Mouse (Mus musculus) midbrain, embryonic 15.5 days (tissue): Measurements from ENCODE around the gene Vps33a. TPM values are rescaled to one million over a fixed set of nuclear protein-coding genes. Genes with fewer than 3 reads are reported as not detected.
"Not testable (repeated sequence)": the region's sequence is repeated elsewhere in the genome, so short reads cannot be mapped to it uniquely, and the experiment has no call there.

Source experiments
- ATAC-seq: fragments of 200-750 bp; cut with Nextera tagmentation; replicated peaks from 2 replicates; pipeline ENCODE4 v1.8.0; 2017; ENCODE audit warnings: moderate TSS enrichment
- H3K27ac ChIP-seq: fragments of 300-500 bp; sonication (generic); 2 replicates; pipeline ENCODE4 v1.5.1; 2015; ENCODE audit warnings: mild to moderate bottlenecking, inconsistent platforms
- H3K27me3 ChIP-seq: fragments of 300-500 bp; sonication (generic); replicated peaks from 2 replicates; pipeline ENCODE4 v1.6.1; 2015; ENCODE audit warnings: inconsistent platforms
- H3K36me3 ChIP-seq: fragments of 300-500 bp; sonication (generic); replicated peaks from 2 replicates; pipeline ENCODE4 v1.6.1; 2015; ENCODE audit warnings: inconsistent platforms
- H3K4me1 ChIP-seq: fragments of 300-500 bp; sonication (generic); 2 replicates; pipeline ENCODE4 v1.6.1; 2015; ENCODE audit warnings: inconsistent platforms
- H3K4me2 ChIP-seq: fragments of 300-500 bp; sonication (generic); 2 replicates; pipeline ENCODE4 v1.6.1; 2015; ENCODE audit warnings: inconsistent platforms, mild to moderate bottlenecking, moderate library complexity
- H3K4me3 ChIP-seq: fragments of 300-500 bp; sonication (generic); 2 replicates; pipeline ENCODE4 v1.5.1; 2015; ENCODE audit warnings: mild to moderate bottlenecking, inconsistent platforms
- H3K9ac ChIP-seq: fragments of 300-500 bp; sonication (generic); 2 replicates; pipeline ENCODE4 v1.6.1; 2015; ENCODE audit warnings: mild to moderate bottlenecking, inconsistent platforms
- H3K9me3 ChIP-seq: fragments of 300-500 bp; sonication (generic); 2 replicates; pipeline ENCODE4 v1.6.1; 2016; ENCODE audit warnings: inconsistent platforms
- WGBS: fragments of 180-500 bp; shearing (Covaris S2); methylation state at CpG from one replicate; pipeline ENCODE4 v1.1.7; 2015; ENCODE audit warnings: mixed read lengths; 5-methylcytosine and 5-hydroxymethylcytosine counted together
- polyA plus RNA-seq: library from polyadenylated mRNA; unstranded; fragments of >200 nt; fragmentation: Nextera tagmentation; extraction: Ambion mirVana; gene quantifications from 2 replicates; pipeline ENCODE4 v1.2.1, GENCODE M21; 2015

Gene Vps33a
- polyA plus RNA-seq, 1 experiment from 2014 or later = 46.4 TPM

GRCm38 (mm10) chr5:123522166-123522565, 50.7 kb downstream of the Vps33a start:
- Histone ChIP-seq H3K4me1 (peaks cover 23% of the 10 kb centered on the region), H3K4me2 (no peak overlapping the region), H3K27ac (no peak overlapping the region), H3K36me3 (peaks cover 5% of the 10 kb centered on the region; the same call in 1 of the 2 replicates), H3K27me3 (no peaks in the 10 kb centered on the region), H3K4me3 (no peak overlapping the region), H3K9ac (no peak overlapping the region), H3K9me3 (no peaks in the 10 kb centered on the region)
- ATAC-seq = no peak
- 97% methylated on average over 1 of the region's 1 CpGs for WGBS

- 82% methylated on average over 1 of the region's 1 CpGs for WGBS
- no peak overlapping the region for H3K4me2 ChIP-seq
- no peak overlapping the region for H3K9ac ChIP-seq
- no peaks in the 10 kb centered on the region for H3K9me3 ChIP-seq
- ATAC-seq = no peak
- H3K4me3 ChIP-seq = no peak overlapping the region
- no peaks in the 10 kb centered on the region for H3K27me3 ChIP-seq
- H3K4me1 ChIP-seq = peaks cover 23% of the 10 kb centered on the region
- peaks cover 7% of the 10 kb centered on the region; the same call in 1 of the 2 replicates for H3K36me3 ChIP-seq
- H3K27ac ChIP-seq = no peak overlapping the region
These were observed 51.2 kb downstream of the Vps33a start for GRCm38 (mm10) chr5:123521621-123522020.

GRCm38 (mm10) chr5:123520666-123521065, 52.2 kb downstream of the Vps33a start:
- Histone ChIP-seq H3K36me3 (peaks cover 14% of the 10 kb centered on the region), H3K4me3 (no peak overlapping the region), H3K9me3 (no peaks in the 10 kb centered on the region), H3K4me1 (peaks cover 23% of the 10 kb centered on the region), H3K27me3 (no peaks in the 10 kb centered on the region), H3K9ac (no peak overlapping the region), H3K27ac (no peak overlapping the region), H3K4me2 (no peak overlapping the region)
- no peak for ATAC-seq
- WGBS = 89% methylated on average over 9 of the region's 9 CpGs

- Histone ChIP-seq H3K9ac (no peak overlapping the region), H3K27ac (no peak overlapping the region), H3K4me2 (no peak overlapping the region), H3K4me1 (no peaks in the 10 kb centered on the region), H3K9me3 (no peaks in the 10 kb centered on the region), H3K4me3 (no peak overlapping the region), H3K27me3 (no peaks in the 10 kb centered on the region), H3K36me3 (peaks cover 31% of the 10 kb centered on the region)
- 96% methylated on average over 5 of the region's 5 CpGs for WGBS
- no peak for ATAC-seq
These were observed 58.0 kb downstream of the Vps33a start for GRCm38 (mm10) chr5:123514871-123515270.

- Histone ChIP-seq H3K9me3 (no peaks in the 10 kb centered on the region), H3K9ac (no peak overlapping the region), H3K27ac (no peak overlapping the region), H3K4me3 (no peak overlapping the region), H3K36me3 (peaks cover 25% of the 10 kb centered on the region), H3K27me3 (peaks cover 5% of the 10 kb centered on the region; the same call in 1 of the 2 replicates), H3K4me2 (no peak overlapping the region), H3K4me1 (peaks cover 14% of the 10 kb centered on the region)
- WGBS = 83% methylated on average over 3 of the region's 3 CpGs
- ATAC-seq = no peak
These were observed 60.7 kb downstream of the Vps33a start for GRCm38 (mm10) chr5:123512102-123512501.

GRCm38 (mm10) chr5:123511426-123511825, 61.4 kb downstream of the Vps33a start:
- peaks cover 23% of the 10 kb centered on the region for H3K36me3 ChIP-seq
- WGBS = 72% methylated on average over 3 of the region's 3 CpGs

GRCm38 (mm10) chr5:123510160-123510559, 62.7 kb downstream of the Vps33a start, which contains the start of gene B3gnt4:
B3gnt4 (plus strand) TSS chr5:123510460.
- Histone ChIP-seq H3K9me3 (no peaks in the 10 kb centered on the region), H3K4me3 (no peak within 1 kb of the TSS), H3K9ac (no peak within 1 kb of the TSS), H3K4me2 (peak within 1 kb of the TSS; percentile 66), H3K27ac (no peak within 1 kb of the TSS), H3K27me3 (peaks cover 7% of the 10 kb centered on the region; the same call in 1 of the 2 replicates), H3K36me3 (peaks cover 13% of the 10 kb centered on the region; the same call in 1 of the 2 replicates), H3K4me1 (peaks cover 14% of the 10 kb centered on the region)
- 87% methylated on average over 5 of the region's 5 CpGs for WGBS
- no peak for ATAC-seq

More at GRCm38 (mm10) chr5:123511426-123511825, 61.4 kb downstream of the Vps33a start:
- H3K27me3 ChIP-seq, H3K27ac ChIP-seq, H3K4me2 ChIP-seq, H3K9me3 ChIP-seq, H3K4me3 ChIP-seq, H3K9ac ChIP-seq, ATAC-seq: not testable (repeated sequence)
- peaks cover 14% of the 10 kb centered on the region for H3K4me1 ChIP-seq

GRCm38 (mm10) chr5:123508921-123509320, 63.9 kb downstream of the Vps33a start:
- H3K27ac ChIP-seq = no peak overlapping the region
- H3K4me2 ChIP-seq = peak overlapping the region; percentile 66
- H3K9me3 ChIP-seq = no peaks in the 10 kb centered on the region
- peaks cover 14% of the 10 kb centered on the region for H3K4me1 ChIP-seq
- 7% methylated on average over 12 of the region's 12 CpGs for WGBS
- no peak; the same call in 1 of the 2 replicates for ATAC-seq
- H3K27me3 ChIP-seq = peaks cover 7% of the 10 kb centered on the region; the same call in 1 of the 2 replicates
- H3K4me3 ChIP-seq = peak overlapping the region; percentile 68
- peak overlapping the region; percentile 56 for H3K9ac ChIP-seq
- H3K36me3 ChIP-seq = 0 out of 2 replicates have a peak, but pooled peaks cover 11% of the 10 kb centered on the region

GRCm38 (mm10) chr5:123507936-123508723, 64.7 kb downstream of the Vps33a start:
- H3K27me3 ChIP-seq = peaks cover 7% of the 10 kb centered on the region; the same call in 1 of the 2 replicates
- no peaks in the 10 kb centered on the region for H3K9me3 ChIP-seq
- ATAC-seq = peak; percentile 93
- H3K4me1 ChIP-seq = peaks cover 14% of the 10 kb centered on the region
- WGBS = 1% methylated on average over 59 of the region's 59 CpGs
- no peak overlapping the region for H3K27ac ChIP-seq
- peak overlapping the region; percentile 68 for H3K4me3 ChIP-seq
- H3K9ac ChIP-seq = peak overlapping the region; percentile 56
- H3K36me3 ChIP-seq = 0 out of 2 replicates have a peak, but pooled peaks cover 6% of the 10 kb centered on the region
- H3K4me2 ChIP-seq = peak overlapping the region; percentile 66

GRCm38 (mm10) chr5:123501973-123502372, 70.9 kb downstream of the Vps33a start:
- Histone ChIP-seq H3K4me1 (peaks cover 8% of the 10 kb centered on the region; the same call in 1 of the 2 replicates), H3K4me2 (no peak overlapping the region), H3K36me3 (no peaks in the 10 kb centered on the region), H3K9ac (no peak overlapping the region), H3K9me3 (no peaks in the 10 kb centered on the region), H3K4me3 (no peak overlapping the region), H3K27me3 (peaks cover 3% of the 10 kb centered on the region; the same call in 1 of the 2 replicates), H3K27ac (no peak overlapping the region)
- ATAC-seq = no peak
- 85% methylated on average over 4 of the region's 4 CpGs for WGBS

GRCm38 (mm10) chr5:123499717-123500116, 73.1 kb downstream of the Vps33a start:
- no peak overlapping the region for H3K4me3 ChIP-seq
- no peaks in the 10 kb centered on the region for H3K36me3 ChIP-seq
- H3K4me2 ChIP-seq = no peak overlapping the region
- ATAC-seq = no peak
- H3K27me3 ChIP-seq = peaks cover 2% of the 10 kb centered on the region; the same call in 1 of the 2 replicates
- peaks cover 8% of the 10 kb centered on the region; the same call in 1 of the 2 replicates for H3K4me1 ChIP-seq
- H3K9ac ChIP-seq = no peak overlapping the region
- no peaks in the 10 kb centered on the region for H3K9me3 ChIP-seq
- WGBS = 53% methylated on average over 4 of the region's 4 CpGs
- H3K27ac ChIP-seq = no peak overlapping the region

GRCm38 (mm10) chr5:123489935-123490334, 82.9 kb downstream of the Vps33a start:
- ATAC-seq = no peak
- Histone ChIP-seq H3K36me3 (no peaks in the 10 kb centered on the region), H3K27ac (no peak overlapping the region), H3K9me3 (no peaks in the 10 kb centered on the region), H3K4me1 (peaks cover 5% of the 10 kb centered on the region; the same call in 1 of the 2 replicates), H3K9ac (no peak overlapping the region), H3K4me3 (no peak overlapping the region), H3K27me3 (no peaks in the 10 kb centered on the region), H3K4me2 (no peak overlapping the region)
- 64% methylated on average over 9 of the region's 9 CpGs for WGBS
